Mouse (Mus musculus): ENCODE results near the gene Hist1h2bf. TPM values are rescaled to one million over a fixed set of nuclear protein-coding genes. Genes with fewer than 3 reads are reported as not detected.
"Not testable (repeated sequence)": the region's sequence is repeated elsewhere in the genome, so short reads cannot be mapped to it uniquely, and the experiment has no call there.

Hist1h2bf gene
- polyA plus RNA-seq, 1 experiment from 2014 or later, result 3.2 TPM

GRCm38 (mm10) chr13:23577835-23578234, 3.8 kb upstream of the Hist1h2bf start:
- no peak overlapping the region for H3K9ac ChIP-seq (ENCODE audit: low read length)
- 94% methylated on average over 1 of the region's 1 CpGs for WGBS
- no peaks in the 10 kb centered on the region for H3K9me3 ChIP-seq (ENCODE audit: control insufficient read depth, low read length)
- H3K27me3 ChIP-seq (ENCODE audit: control insufficient read depth, insufficient read depth, low read length), result no peaks in the 10 kb centered on the region
- H3K36me3 ChIP-seq (ENCODE audit: control insufficient read depth, insufficient read depth, low read length), result no peaks in the 10 kb centered on the region
- TF ChIP-seq CTCF (IDR thresholded peaks at IDR 0.05; ENCODE audit: low read depth) (no peak), EP300 (optimal IDR thresholded peaks at IDR 0.05) (no peak)
- DNase-seq (ENCODE audit: low spot score) (no peak), ATAC-seq (ENCODE audit: low FRiP score, low TSS enrichment) (no peak)
- H3K4me2 ChIP-seq (replicated peaks; ENCODE audit: low read depth), result no peak overlapping the region
- H3K4me3 ChIP-seq (ENCODE audit: low read depth, low read length), result no peak overlapping the region
- H3K4me1 ChIP-seq (replicated peaks; ENCODE audit: control insufficient read depth, insufficient read depth), result peaks cover 5% of the 10 kb centered on the region; the same call in 1 of the 2 replicates
- H3K27ac ChIP-seq (replicated peaks), result no peak overlapping the region

GRCm38 (mm10) chr13:23576906-23577639, 3.1 kb upstream of the Hist1h2bf start:
- no peaks in the 10 kb centered on the region for H3K27me3 ChIP-seq (ENCODE audit: control insufficient read depth, insufficient read depth, low read length)
- H3K9me3 ChIP-seq (ENCODE audit: control insufficient read depth, low read length), result no peaks in the 10 kb centered on the region
- peaks cover 3% of the 10 kb centered on the region; the same call in 1 of the 2 replicates for H3K4me1 ChIP-seq (replicated peaks; ENCODE audit: control insufficient read depth, insufficient read depth)
- peak overlapping the region; percentile 49 for H3K27ac ChIP-seq (replicated peaks)
- DNase-seq (ENCODE audit: low spot score) (no peak), ATAC-seq (ENCODE audit: low FRiP score, low TSS enrichment) (no peak)
- H3K4me3 ChIP-seq (ENCODE audit: low read depth, low read length), result peak overlapping the region; percentile 39
- WGBS, result 32% methylated on average over 6 of the region's 6 CpGs
- peak overlapping the region; percentile 55; the same call in 1 of the 2 replicates for H3K4me2 ChIP-seq (replicated peaks; ENCODE audit: low read depth)
- TF ChIP-seq CTCF (IDR thresholded peaks at IDR 0.05; ENCODE audit: low read depth), result no peak
- TF ChIP-seq EP300 (optimal IDR thresholded peaks at IDR 0.05), result no peak
- H3K9ac ChIP-seq (ENCODE audit: low read length), result peak overlapping the region; percentile 58
- no peaks in the 10 kb centered on the region for H3K36me3 ChIP-seq (ENCODE audit: control insufficient read depth, insufficient read depth, low read length)

- H3K27me3 ChIP-seq (ENCODE audit: control insufficient read depth, insufficient read depth, low read length), result no peaks in the 10 kb centered on the region
- no peaks in the 10 kb centered on the region for H3K9me3 ChIP-seq (ENCODE audit: control insufficient read depth, low read length)
- no peak for ATAC-seq (ENCODE audit: low FRiP score, low TSS enrichment)
- H3K27ac ChIP-seq (replicated peaks), result peak overlapping the region; percentile 49
- H3K36me3 ChIP-seq (ENCODE audit: control insufficient read depth, insufficient read depth, low read length), result no peaks in the 10 kb centered on the region
- WGBS, result 7% methylated on average over 7 of the region's 7 CpGs
- peak overlapping the region; percentile 39 for H3K4me3 ChIP-seq (ENCODE audit: low read depth, low read length)
- DNase-seq (ENCODE audit: low spot score), result no peak
- peak overlapping the region; percentile 55 for H3K4me2 ChIP-seq (replicated peaks; ENCODE audit: low read depth)
- peak overlapping the region; percentile 58 for H3K9ac ChIP-seq (ENCODE audit: low read length)
- peaks cover 3% of the 10 kb centered on the region; the same call in 1 of the 2 replicates for H3K4me1 ChIP-seq (replicated peaks; ENCODE audit: control insufficient read depth, insufficient read depth)
- TF ChIP-seq CTCF (IDR thresholded peaks at IDR 0.05; ENCODE audit: low read depth) (no peak), EP300 (optimal IDR thresholded peaks at IDR 0.05) (no peak)
Observed at GRCm38 (mm10) chr13:23576351-23576881, 2.4 kb upstream of the Hist1h2bf start.

GRCm38 (mm10) chr13:23575864-23576313, 1.9 kb upstream of the Hist1h2bf start:
- H3K27me3 ChIP-seq (ENCODE audit: control insufficient read depth, insufficient read depth, low read length); H3K36me3 ChIP-seq (ENCODE audit: control insufficient read depth, insufficient read depth, low read length); ATAC-seq (ENCODE audit: low FRiP score, low TSS enrichment); H3K4me1 ChIP-seq (replicated peaks; ENCODE audit: control insufficient read depth, insufficient read depth); DNase-seq (ENCODE audit: low spot score); H3K9me3 ChIP-seq (ENCODE audit: control insufficient read depth, low read length): not testable (repeated sequence)
- peak overlapping the region; percentile 39 for H3K4me3 ChIP-seq (ENCODE audit: low read depth, low read length)
- H3K27ac ChIP-seq (replicated peaks), result peak overlapping the region; percentile 76
- peak overlapping the region; percentile 55 for H3K4me2 ChIP-seq (replicated peaks; ENCODE audit: low read depth)
- 2% methylated on average over 8 of the region's 40 CpGs for WGBS
- H3K9ac ChIP-seq (ENCODE audit: low read length), result peak overlapping the region; percentile 58

- peak within 1 kb of the TSS; percentile 55 for H3K4me2 ChIP-seq (replicated peaks; ENCODE audit: low read depth)
- TF ChIP-seq CTCF (IDR thresholded peaks at IDR 0.05; ENCODE audit: low read depth) (no peak), EP300 (optimal IDR thresholded peaks at IDR 0.05) (no peak)
- H3K9ac ChIP-seq (ENCODE audit: low read length), result peak within 1 kb of the TSS; percentile 58
- under 1% methylated on average over 18 of the region's 18 CpGs for WGBS
- peak within 1 kb of the TSS; percentile 39 for H3K4me3 ChIP-seq (ENCODE audit: low read depth, low read length)
- H3K27me3 ChIP-seq (ENCODE audit: control insufficient read depth, insufficient read depth, low read length), result no peaks in the 10 kb centered on the region
- H3K9me3 ChIP-seq (ENCODE audit: control insufficient read depth, low read length), result no peaks in the 10 kb centered on the region
- ATAC-seq (ENCODE audit: low FRiP score, low TSS enrichment) (peak; percentile 72), DNase-seq (ENCODE audit: low spot score) (peak; percentile 51)
- H3K27ac ChIP-seq (replicated peaks), result peak within 1 kb of the TSS; percentile 76
- H3K36me3 ChIP-seq (ENCODE audit: control insufficient read depth, insufficient read depth, low read length), result no peaks in the 10 kb centered on the region
- peaks cover 3% of the 10 kb centered on the region; the same call in 1 of the 2 replicates for H3K4me1 ChIP-seq (replicated peaks; ENCODE audit: control insufficient read depth, insufficient read depth)
Observed at GRCm38 (mm10) chr13:23575271-23575851, 1.4 kb upstream of the Hist1h2bf start, which contains the start of gene Hist1h3d. Gene Hist1h3d (plus strand): TSS chr13:23575763.

- H3K9me3 ChIP-seq (ENCODE audit: control insufficient read depth, low read length); H3K36me3 ChIP-seq (ENCODE audit: control insufficient read depth, insufficient read depth, low read length); H3K9ac ChIP-seq (ENCODE audit: low read length); DNase-seq (ENCODE audit: low spot score); H3K27me3 ChIP-seq (ENCODE audit: control insufficient read depth, insufficient read depth, low read length); H3K4me1 ChIP-seq (replicated peaks; ENCODE audit: control insufficient read depth, insufficient read depth): not testable (repeated sequence)
- Histone ChIP-seq H3K27ac (replicated peaks) (peak overlapping the region; percentile 69), H3K4me2 (replicated peaks; ENCODE audit: low read depth) (peak overlapping the region; percentile 47), H3K4me3 (ENCODE audit: low read depth, low read length) (peak overlapping the region; percentile 22; the same call in 1 of the 2 replicates)
- under 1% methylated on average over 5 of the region's 39 CpGs for WGBS
- ATAC-seq (ENCODE audit: low FRiP score, low TSS enrichment), result peak; percentile 6
Observed at GRCm38 (mm10) chr13:23574546-23575170, 662 bp upstream of the Hist1h2bf start.

- Histone ChIP-seq H3K4me2 (replicated peaks; ENCODE audit: low read depth) (peak overlapping the region; percentile 59), H3K4me3 (ENCODE audit: low read depth, low read length) (peak overlapping the region; percentile 42), H3K27ac (replicated peaks) (peak overlapping the region; percentile 83), H3K9ac (ENCODE audit: low read length) (peak overlapping the region; percentile 61)
- not testable (repeated sequence) for H3K9me3 ChIP-seq (ENCODE audit: control insufficient read depth, low read length); H3K27me3 ChIP-seq (ENCODE audit: control insufficient read depth, insufficient read depth, low read length); H3K4me1 ChIP-seq (replicated peaks; ENCODE audit: control insufficient read depth, insufficient read depth); DNase-seq (ENCODE audit: low spot score); H3K36me3 ChIP-seq (ENCODE audit: control insufficient read depth, insufficient read depth, low read length); ATAC-seq (ENCODE audit: low FRiP score, low TSS enrichment)
- 5% methylated on average over 18 of the region's 20 CpGs for WGBS
Observed at GRCm38 (mm10) chr13:23573034-23573897, 730 bp downstream of the Hist1h2bf start.
